Mouse (Mus musculus): ENCODE measurements around the gene Aebp2. TPM values are rescaled to one million over a fixed set of nuclear protein-coding genes. Genes with fewer than 3 reads are reported as not detected.

Gene Aebp2
- polyA plus RNA-seq, 1 experiment from 2014 or later: 27.1 TPM

GRCm38 (mm10) chr6:140682829-140683228 lies 60.4 kb downstream of the Aebp2 start:
- 57% methylated on average over 13 of the region's 13 CpGs for WGBS
- Histone ChIP-seq H3K9me3 (no peaks in the 10 kb centered on the region), H3K4me1 (peaks cover 15% of the 10 kb centered on the region), H3K4me2 (replicated peaks) (no peak overlapping the region), H3K36me3 (no peaks in the 10 kb centered on the region), H3K9ac (replicated peaks) (no peak overlapping the region), H3K4me3 (no peak overlapping the region), H3K27ac (replicated peaks) (no peak overlapping the region), H3K27me3 (peaks cover 10% of the 10 kb centered on the region; the same call in 1 of the 2 replicates)
- ATAC-seq (ENCODE audit: low FRiP score, low read depth): no peak

GRCm38 (mm10) chr6:140684403-140684802 lies 61.9 kb downstream of the Aebp2 start:
- Histone ChIP-seq H3K27ac (replicated peaks) (no peak overlapping the region), H3K36me3 (no peaks in the 10 kb centered on the region), H3K9me3 (no peaks in the 10 kb centered on the region), H3K4me2 (replicated peaks) (no peak overlapping the region), H3K27me3 (peaks cover 9% of the 10 kb centered on the region; the same call in 1 of the 2 replicates), H3K4me1 (0 out of 2 replicates have a peak, but pooled peaks cover 4% of the 10 kb centered on the region), H3K4me3 (no peak overlapping the region), H3K9ac (replicated peaks) (no peak overlapping the region)
- no peak for ATAC-seq (ENCODE audit: low FRiP score, low read depth)
- WGBS: 90% methylated on average over 11 of the region's 11 CpGs

GRCm38 (mm10) chr6:140689617-140690404 lies 67.3 kb downstream of the Aebp2 start:
- Histone ChIP-seq H3K4me3 (no peak overlapping the region), H3K9ac (replicated peaks) (no peak overlapping the region), H3K4me1 (no peaks in the 10 kb centered on the region), H3K27ac (replicated peaks) (no peak overlapping the region), H3K36me3 (no peaks in the 10 kb centered on the region), H3K9me3 (no peaks in the 10 kb centered on the region), H3K4me2 (replicated peaks) (no peak overlapping the region), H3K27me3 (no peaks in the 10 kb centered on the region)
- no peak for ATAC-seq (ENCODE audit: low FRiP score, low read depth)
- WGBS: 89% methylated on average over 16 of the region's 16 CpGs

DNA sequence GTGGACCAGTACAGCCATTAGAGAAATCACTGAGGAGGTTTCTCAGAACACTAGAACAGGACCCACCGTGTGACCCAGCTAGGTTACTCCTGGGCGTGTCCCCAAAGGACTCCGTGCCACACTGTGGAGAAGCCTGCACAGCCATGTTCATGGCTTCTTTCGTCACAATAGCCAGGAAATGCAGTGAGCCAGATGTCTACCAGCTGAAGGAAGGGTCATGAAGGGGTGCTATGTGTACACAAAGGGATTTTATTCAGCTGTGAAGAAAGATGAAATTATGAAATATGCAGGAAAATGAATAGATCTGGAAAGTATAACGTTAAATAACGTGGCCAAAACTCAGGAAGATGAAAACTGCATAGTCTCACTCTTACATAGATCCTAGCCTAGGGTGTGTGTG lies 69.7 kb downstream of the Aebp2 start:
- no peak for ATAC-seq (ENCODE audit: low FRiP score, low read depth)
- H3K27me3 ChIP-seq: no peaks in the 10 kb centered on the region
- no peaks in the 10 kb centered on the region for H3K9me3 ChIP-seq
- 91% methylated on average over 6 of the region's 6 CpGs for WGBS
- H3K27ac ChIP-seq (replicated peaks): no peak overlapping the region
- H3K9ac ChIP-seq (replicated peaks): no peak overlapping the region
- H3K4me1 ChIP-seq: 0 out of 2 replicates have a peak, but pooled peaks cover 3% of the 10 kb centered on the region
- no peaks in the 10 kb centered on the region for H3K36me3 ChIP-seq
- no peak overlapping the region for H3K4me2 ChIP-seq (replicated peaks)
- no peak overlapping the region for H3K4me3 ChIP-seq

DNA sequence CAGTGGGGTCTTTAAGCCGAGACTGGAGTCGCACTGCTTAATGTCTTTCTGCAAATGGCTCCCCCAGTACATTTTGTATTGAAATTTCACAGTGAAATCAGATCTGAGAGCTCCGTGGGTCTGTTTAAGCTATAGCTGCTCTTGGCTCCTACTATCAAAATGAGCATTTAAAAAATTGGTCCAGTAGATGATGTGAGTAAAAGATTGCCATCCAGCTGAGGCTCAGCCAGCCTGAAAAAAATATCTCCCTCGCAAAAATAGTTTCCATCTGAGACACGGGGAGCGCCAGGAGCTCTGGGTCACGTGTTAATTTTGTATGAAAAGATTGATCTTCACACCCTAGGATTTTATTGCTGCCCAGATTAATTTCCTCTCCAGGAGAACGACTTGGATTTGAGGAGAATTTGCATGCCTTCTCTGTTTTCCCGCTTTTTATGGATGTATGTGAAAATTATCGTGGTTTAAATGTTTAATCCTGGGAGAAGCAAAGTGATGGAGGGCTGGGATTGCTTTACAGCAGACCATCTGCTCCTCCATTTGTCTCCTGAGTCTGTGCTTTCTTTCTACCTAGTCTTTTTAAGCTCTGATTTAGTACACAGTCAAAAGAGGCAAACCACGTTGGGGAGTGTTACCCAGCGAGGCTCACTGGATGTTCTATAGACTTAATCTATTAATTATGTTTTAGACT lies 73.9 kb downstream of the Aebp2 start:
- Histone ChIP-seq H3K4me1 (0 out of 2 replicates have a peak, but pooled peaks cover 3% of the 10 kb centered on the region), H3K36me3 (no peaks in the 10 kb centered on the region), H3K4me2 (replicated peaks) (no peak overlapping the region), H3K4me3 (no peak overlapping the region), H3K27me3 (no peaks in the 10 kb centered on the region), H3K27ac (replicated peaks) (no peak overlapping the region), H3K9me3 (no peaks in the 10 kb centered on the region), H3K9ac (replicated peaks) (no peak overlapping the region)
- 67% methylated on average over 12 of the region's 12 CpGs for WGBS
- ATAC-seq (ENCODE audit: low FRiP score, low read depth): no peak

DNA sequence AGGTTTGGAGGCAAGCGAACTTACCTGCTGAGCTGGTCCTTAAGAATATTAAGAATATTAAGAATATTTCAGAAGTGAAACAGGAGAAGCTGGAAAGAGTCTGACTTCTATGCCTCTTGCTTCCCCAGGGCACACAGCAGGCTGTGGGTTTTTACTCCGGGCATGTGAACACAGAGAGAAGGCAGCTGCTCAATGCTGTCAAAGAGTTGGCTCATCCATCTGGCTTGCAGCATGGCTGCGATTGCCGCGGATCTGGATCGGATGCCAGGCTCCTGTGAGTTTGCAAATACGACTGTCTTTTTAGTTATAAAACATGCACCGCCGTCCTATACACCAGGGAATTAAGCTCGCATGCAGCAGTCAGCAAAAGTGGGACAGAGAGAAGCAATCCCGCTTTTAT lies 75.5 kb downstream of the Aebp2 start:
- 89% methylated on average over 11 of the region's 11 CpGs for WGBS
- no peaks in the 10 kb centered on the region for H3K27me3 ChIP-seq
- no peaks in the 10 kb centered on the region for H3K9me3 ChIP-seq
- no peak overlapping the region for H3K9ac ChIP-seq (replicated peaks)
- H3K36me3 ChIP-seq: no peaks in the 10 kb centered on the region
- 0 out of 2 replicates have a peak, but pooled peaks cover 3% of the 10 kb centered on the region for H3K4me1 ChIP-seq
- no peak overlapping the region for H3K4me3 ChIP-seq
- no peak for ATAC-seq (ENCODE audit: low FRiP score, low read depth)
- no peak overlapping the region for H3K27ac ChIP-seq (replicated peaks)
- H3K4me2 ChIP-seq (replicated peaks): no peak overlapping the region

DNA sequence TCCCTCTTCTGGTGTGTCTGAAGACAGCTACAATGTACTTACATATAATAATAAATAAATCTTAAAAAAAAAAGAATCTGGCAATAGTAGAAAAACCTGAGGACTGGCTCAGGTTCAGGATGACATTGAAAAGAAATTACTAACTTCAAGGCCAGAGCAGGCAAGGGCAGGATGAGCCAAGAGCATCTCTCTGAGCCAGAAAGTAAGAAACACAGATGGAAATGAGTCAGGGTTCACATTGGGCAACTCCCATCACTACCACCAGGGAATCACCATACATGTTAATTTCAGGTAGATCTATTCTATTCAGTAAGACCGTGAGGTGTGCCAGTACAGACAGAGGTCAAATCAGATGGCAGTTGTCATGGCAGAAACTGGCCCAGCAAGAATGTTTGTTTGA lies 76.1 kb downstream of the Aebp2 start:
- no peak overlapping the region for H3K9ac ChIP-seq (replicated peaks)
- H3K27me3 ChIP-seq: no peaks in the 10 kb centered on the region
- H3K4me2 ChIP-seq (replicated peaks): no peak overlapping the region
- H3K4me3 ChIP-seq: no peak overlapping the region
- no peak overlapping the region for H3K27ac ChIP-seq (replicated peaks)
- no peaks in the 10 kb centered on the region for H3K9me3 ChIP-seq
- no peaks in the 10 kb centered on the region for H3K36me3 ChIP-seq
- 90% methylated on average over 1 of the region's 1 CpGs for WGBS
- H3K4me1 ChIP-seq: 0 out of 2 replicates have a peak, but pooled peaks cover 3% of the 10 kb centered on the region
- no peak for ATAC-seq (ENCODE audit: low FRiP score, low read depth)

GRCm38 (mm10) chr6:140701259-140701658 lies 78.8 kb downstream of the Aebp2 start:
- H3K4me1 ChIP-seq: no peaks in the 10 kb centered on the region
- no peak overlapping the region for H3K9ac ChIP-seq (replicated peaks)
- H3K27me3 ChIP-seq: no peaks in the 10 kb centered on the region
- H3K4me3 ChIP-seq: no peak overlapping the region
- WGBS: 84% methylated on average over 6 of the region's 6 CpGs
- ATAC-seq (ENCODE audit: low FRiP score, low read depth): no peak
- H3K9me3 ChIP-seq: no peaks in the 10 kb centered on the region
- no peaks in the 10 kb centered on the region for H3K36me3 ChIP-seq
- H3K4me2 ChIP-seq (replicated peaks): no peak overlapping the region
- no peak overlapping the region for H3K27ac ChIP-seq (replicated peaks)

- WGBS: 92% methylated on average over 10 of the region's 10 CpGs
- no peak for ATAC-seq (ENCODE audit: low FRiP score, low read depth)
These were observed 82.7 kb downstream of the Aebp2 start for GRCm38 (mm10) chr6:140705132-140705531.

DNA sequence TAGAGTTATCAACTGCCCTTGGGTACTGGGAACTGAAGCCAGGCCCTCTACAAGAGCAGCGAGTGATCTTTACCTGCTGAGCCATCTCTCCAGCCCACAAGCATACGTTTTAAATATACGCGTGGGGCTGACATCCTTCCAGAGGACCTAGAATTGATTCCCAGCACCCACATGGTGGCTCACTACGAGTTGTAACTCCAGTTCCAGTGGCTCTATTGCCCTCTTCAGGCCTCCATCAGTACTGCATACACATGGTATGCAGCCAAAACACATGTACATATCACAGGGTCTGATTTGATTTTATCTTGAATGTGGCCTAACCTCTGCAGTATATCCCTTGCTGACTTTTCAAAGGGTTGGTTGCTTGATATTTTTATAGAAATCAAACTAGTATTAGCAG lies 83.6 kb downstream of the Aebp2 start:
- H3K36me3 ChIP-seq: no peaks in the 10 kb centered on the region
- H3K4me3 ChIP-seq: no peak overlapping the region
- no peak overlapping the region for H3K9ac ChIP-seq (replicated peaks)
- no peaks in the 10 kb centered on the region for H3K27me3 ChIP-seq
- no peak overlapping the region for H3K27ac ChIP-seq (replicated peaks)
- no peaks in the 10 kb centered on the region for H3K9me3 ChIP-seq
- H3K4me2 ChIP-seq (replicated peaks): no peak overlapping the region
- ATAC-seq (ENCODE audit: low FRiP score, low read depth): no peak
- H3K4me1 ChIP-seq: no peaks in the 10 kb centered on the region
- 94% methylated on average over 5 of the region's 5 CpGs for WGBS

More at GRCm38 (mm10) chr6:140705132-140705531, 82.7 kb downstream of the Aebp2 start:
- no peak overlapping the region for H3K4me2 ChIP-seq (replicated peaks)
- H3K4me3 ChIP-seq: no peak overlapping the region
- no peak overlapping the region for H3K9ac ChIP-seq (replicated peaks)
- no peaks in the 10 kb centered on the region for H3K4me1 ChIP-seq
- H3K27me3 ChIP-seq: no peaks in the 10 kb centered on the region
- no peaks in the 10 kb centered on the region for H3K36me3 ChIP-seq
- no peaks in the 10 kb centered on the region for H3K9me3 ChIP-seq
- no peak overlapping the region for H3K27ac ChIP-seq (replicated peaks)

DNA sequence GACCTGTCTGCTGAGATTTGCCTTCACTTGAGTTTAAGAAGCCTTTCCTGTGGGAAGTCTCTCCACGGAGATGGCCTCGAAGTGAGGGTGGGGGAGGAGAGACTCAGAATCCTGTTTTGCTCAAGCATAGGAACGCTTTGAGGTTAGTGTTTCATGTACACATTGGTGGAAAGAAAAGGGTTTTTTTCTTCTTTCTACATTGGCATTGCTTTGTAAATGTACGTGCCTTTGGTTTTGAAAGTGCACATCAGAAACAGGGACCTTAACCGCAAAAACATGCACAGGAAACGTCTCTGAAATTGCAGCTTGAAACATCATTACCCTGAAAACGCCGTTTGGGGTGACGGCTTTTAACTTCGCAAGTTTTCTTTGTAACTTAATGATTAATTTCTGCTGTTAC lies 85.6 kb downstream of the Aebp2 start:
- 86% methylated on average over 10 of the region's 10 CpGs for WGBS
- no peak overlapping the region for H3K27ac ChIP-seq (replicated peaks)
- no peak overlapping the region for H3K4me2 ChIP-seq (replicated peaks)
- no peak for ATAC-seq (ENCODE audit: low FRiP score, low read depth)
- H3K27me3 ChIP-seq: peaks cover 3% of the 10 kb centered on the region; the same call in 1 of the 2 replicates
- no peak overlapping the region for H3K9ac ChIP-seq (replicated peaks)
- H3K4me3 ChIP-seq: no peak overlapping the region
- no peaks in the 10 kb centered on the region for H3K36me3 ChIP-seq
- no peaks in the 10 kb centered on the region for H3K9me3 ChIP-seq
- no peaks in the 10 kb centered on the region for H3K4me1 ChIP-seq

DNA sequence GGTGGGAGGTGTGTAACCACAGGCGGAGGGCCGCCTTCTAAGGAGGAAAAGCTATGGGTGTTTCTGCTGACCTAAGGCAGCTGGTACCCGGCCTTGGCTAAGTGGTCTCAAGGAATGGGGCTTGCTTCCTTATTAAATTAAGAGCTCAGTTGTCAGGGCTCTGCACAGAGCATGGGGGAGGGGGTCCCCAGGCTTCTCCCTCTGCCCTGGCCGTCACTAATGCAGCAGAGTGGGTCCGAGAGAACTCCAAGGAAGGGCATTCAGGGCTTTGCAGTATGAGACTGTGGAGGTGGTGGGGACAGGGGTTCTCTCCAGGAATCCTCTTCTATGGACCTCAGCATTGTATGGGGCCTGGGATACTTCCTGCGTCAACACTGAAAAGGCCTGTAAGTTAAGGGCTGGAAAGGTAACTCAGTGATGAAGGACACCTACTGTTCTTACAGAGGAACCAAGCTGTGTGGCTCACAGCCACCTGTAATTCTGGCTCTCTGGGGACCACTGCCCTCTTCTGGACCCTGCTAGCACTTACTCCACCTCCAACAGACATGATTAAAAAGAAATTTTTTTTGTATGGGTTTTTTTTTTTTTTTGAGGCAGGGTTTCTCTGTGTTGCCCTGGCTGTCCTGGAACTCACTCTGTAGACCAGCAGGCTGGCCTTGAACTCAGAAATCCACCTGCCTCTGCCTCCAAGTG lies 87.1 kb downstream of the Aebp2 start:
- no peak overlapping the region for H3K27ac ChIP-seq (replicated peaks)
- H3K9me3 ChIP-seq: no peaks in the 10 kb centered on the region
- no peak overlapping the region for H3K4me2 ChIP-seq (replicated peaks)
- no peaks in the 10 kb centered on the region for H3K36me3 ChIP-seq
- 53% methylated on average over 6 of the region's 6 CpGs for WGBS
- no peak overlapping the region for H3K4me3 ChIP-seq
- no peak for ATAC-seq (ENCODE audit: low FRiP score, low read depth)
- H3K4me1 ChIP-seq: no peaks in the 10 kb centered on the region
- H3K9ac ChIP-seq (replicated peaks): no peak overlapping the region
- peaks cover 3% of the 10 kb centered on the region for H3K27me3 ChIP-seq

Data from midbrain, embryonic 12.5 days (tissue).